Mouse (Mus musculus): Measurements from ENCODE around the gene Cebpb. TPM values are rescaled to one million over a fixed set of nuclear protein-coding genes. Genes with fewer than 3 reads are reported as not detected.

The Cebpb gene
- polyA plus RNA-seq, 1 experiment from 2014 or later, result 3.6 TPM

- Histone ChIP-seq H3K27me3 (ENCODE audit: control insufficient read depth, insufficient read depth, low read length) (peaks cover 11% of the 10 kb centered on the region), H3K4me1 (replicated peaks; ENCODE audit: control insufficient read depth, insufficient read depth, low read length) (no peaks in the 10 kb centered on the region), H3K9me3 (ENCODE audit: control insufficient read depth, low read length) (no peaks in the 10 kb centered on the region), H3K27ac (no peak overlapping the region), H3K9ac (no peak overlapping the region), H3K4me3 (replicated peaks; ENCODE audit: low read length) (no peak overlapping the region), H3K36me3 (replicated peaks; ENCODE audit: control insufficient read depth, insufficient read depth) (no peaks in the 10 kb centered on the region), H3K4me2 (replicated peaks) (no peak overlapping the region)
- ATAC-seq (ENCODE audit: low FRiP score) (no peak), DNase-seq (ENCODE audit: low spot score) (no peak)
- 88% methylated on average over 7 of the region's 7 CpGs for WGBS
Measured at GRCm38 (mm10) chr2:167696143-167696542, 7.4 kb downstream of the Cebpb start.

GRCm38 (mm10) chr2:167697902-167698301 lies 9.2 kb downstream of the Cebpb start:
- DNase-seq (ENCODE audit: low spot score) (no peak), ATAC-seq (ENCODE audit: low FRiP score) (no peak)
- 68% methylated on average over 5 of the region's 5 CpGs for WGBS
- Histone ChIP-seq H3K4me2 (replicated peaks) (no peak overlapping the region), H3K36me3 (replicated peaks; ENCODE audit: control insufficient read depth, insufficient read depth) (no peaks in the 10 kb centered on the region), H3K9ac (no peak overlapping the region), H3K27ac (no peak overlapping the region), H3K4me1 (replicated peaks; ENCODE audit: control insufficient read depth, insufficient read depth, low read length) (no peaks in the 10 kb centered on the region), H3K27me3 (ENCODE audit: control insufficient read depth, insufficient read depth, low read length) (no peaks in the 10 kb centered on the region), H3K4me3 (replicated peaks; ENCODE audit: low read length) (no peak overlapping the region), H3K9me3 (ENCODE audit: control insufficient read depth, low read length) (no peaks in the 10 kb centered on the region)

GRCm38 (mm10) chr2:167700018-167700417 lies 11.3 kb downstream of the Cebpb start:
- H3K36me3 ChIP-seq (replicated peaks; ENCODE audit: control insufficient read depth, insufficient read depth), result no peaks in the 10 kb centered on the region
- no peaks in the 10 kb centered on the region for H3K9me3 ChIP-seq (ENCODE audit: control insufficient read depth, low read length)
- no peak overlapping the region for H3K4me3 ChIP-seq (replicated peaks; ENCODE audit: low read length)
- H3K4me2 ChIP-seq (replicated peaks), result no peak overlapping the region
- no peak for ATAC-seq (ENCODE audit: low FRiP score)
- no peaks in the 10 kb centered on the region for H3K4me1 ChIP-seq (replicated peaks; ENCODE audit: control insufficient read depth, insufficient read depth, low read length)
- no peaks in the 10 kb centered on the region for H3K27me3 ChIP-seq (ENCODE audit: control insufficient read depth, insufficient read depth, low read length)
- no peak for DNase-seq (ENCODE audit: low spot score)
- no peak overlapping the region for H3K27ac ChIP-seq
- 78% methylated on average over 5 of the region's 5 CpGs for WGBS
- H3K9ac ChIP-seq, result no peak overlapping the region

GRCm38 (mm10) chr2:167701472-167701871 lies 12.8 kb downstream of the Cebpb start:
- Histone ChIP-seq H3K27ac (no peak overlapping the region), H3K4me3 (replicated peaks; ENCODE audit: low read length) (no peak overlapping the region), H3K9ac (no peak overlapping the region), H3K4me2 (replicated peaks) (no peak overlapping the region), H3K27me3 (ENCODE audit: control insufficient read depth, insufficient read depth, low read length) (no peaks in the 10 kb centered on the region), H3K4me1 (replicated peaks; ENCODE audit: control insufficient read depth, insufficient read depth, low read length) (no peaks in the 10 kb centered on the region), H3K9me3 (ENCODE audit: control insufficient read depth, low read length) (no peaks in the 10 kb centered on the region), H3K36me3 (replicated peaks; ENCODE audit: control insufficient read depth, insufficient read depth) (no peaks in the 10 kb centered on the region)
- WGBS, result 72% methylated on average over 5 of the region's 5 CpGs
- ATAC-seq (ENCODE audit: low FRiP score) (no peak), DNase-seq (ENCODE audit: low spot score) (no peak)

GRCm38 (mm10) chr2:167702126-167702525 lies 13.4 kb downstream of the Cebpb start:
- ATAC-seq (ENCODE audit: low FRiP score), result no peak
- Histone ChIP-seq H3K27ac (no peak overlapping the region), H3K36me3 (replicated peaks; ENCODE audit: control insufficient read depth, insufficient read depth) (no peaks in the 10 kb centered on the region), H3K4me2 (replicated peaks) (no peak overlapping the region), H3K9ac (no peak overlapping the region), H3K9me3 (ENCODE audit: control insufficient read depth, low read length) (no peaks in the 10 kb centered on the region), H3K4me3 (replicated peaks; ENCODE audit: low read length) (no peak overlapping the region), H3K27me3 (ENCODE audit: control insufficient read depth, insufficient read depth, low read length) (no peaks in the 10 kb centered on the region), H3K4me1 (replicated peaks; ENCODE audit: control insufficient read depth, insufficient read depth, low read length) (no peaks in the 10 kb centered on the region)
- DNase-seq (ENCODE audit: low spot score), result no peak
- WGBS, result 80% methylated on average over 6 of the region's 6 CpGs

GRCm38 (mm10) chr2:167704409-167704808 lies 15.7 kb downstream of the Cebpb start:
- no peak overlapping the region for H3K9ac ChIP-seq
- WGBS, result 87% methylated on average over 4 of the region's 4 CpGs
- no peaks in the 10 kb centered on the region for H3K36me3 ChIP-seq (replicated peaks; ENCODE audit: control insufficient read depth, insufficient read depth)
- H3K4me2 ChIP-seq (replicated peaks), result no peak overlapping the region
- H3K4me3 ChIP-seq (replicated peaks; ENCODE audit: low read length), result no peak overlapping the region
- no peak for DNase-seq (ENCODE audit: low spot score)
- H3K27ac ChIP-seq, result no peak overlapping the region
- no peaks in the 10 kb centered on the region for H3K9me3 ChIP-seq (ENCODE audit: control insufficient read depth, low read length)
- H3K4me1 ChIP-seq (replicated peaks; ENCODE audit: control insufficient read depth, insufficient read depth, low read length), result no peaks in the 10 kb centered on the region
- H3K27me3 ChIP-seq (ENCODE audit: control insufficient read depth, insufficient read depth, low read length), result no peaks in the 10 kb centered on the region
- ATAC-seq (ENCODE audit: low FRiP score), result no peak

- H3K4me2 ChIP-seq (replicated peaks), result no peak overlapping the region
- no peaks in the 10 kb centered on the region for H3K4me1 ChIP-seq (replicated peaks; ENCODE audit: control insufficient read depth, insufficient read depth, low read length)
- H3K27me3 ChIP-seq (ENCODE audit: control insufficient read depth, insufficient read depth, low read length), result no peaks in the 10 kb centered on the region
- ATAC-seq (ENCODE audit: low FRiP score), result no peak
- no peak overlapping the region for H3K9ac ChIP-seq
- no peaks in the 10 kb centered on the region for H3K9me3 ChIP-seq (ENCODE audit: control insufficient read depth, low read length)
- no peak for DNase-seq (ENCODE audit: low spot score)
- 71% methylated on average over 11 of the region's 11 CpGs for WGBS
- no peaks in the 10 kb centered on the region for H3K36me3 ChIP-seq (replicated peaks; ENCODE audit: control insufficient read depth, insufficient read depth)
- H3K27ac ChIP-seq, result no peak overlapping the region
- no peak overlapping the region for H3K4me3 ChIP-seq (replicated peaks; ENCODE audit: low read length)
Measured at GRCm38 (mm10) chr2:167706183-167706939, 17.6 kb downstream of the Cebpb start.

- H3K4me1 ChIP-seq (replicated peaks; ENCODE audit: control insufficient read depth, insufficient read depth, low read length), result no peaks in the 10 kb centered on the region
- H3K27ac ChIP-seq, result no peak overlapping the region
- no peaks in the 10 kb centered on the region for H3K9me3 ChIP-seq (ENCODE audit: control insufficient read depth, low read length)
- DNase-seq (ENCODE audit: low spot score) (no peak), ATAC-seq (ENCODE audit: low FRiP score) (no peak)
- H3K4me3 ChIP-seq (replicated peaks; ENCODE audit: low read length), result no peak overlapping the region
- H3K36me3 ChIP-seq (replicated peaks; ENCODE audit: control insufficient read depth, insufficient read depth), result no peaks in the 10 kb centered on the region
- WGBS, result 69% methylated on average over 15 of the region's 15 CpGs
- no peak overlapping the region for H3K4me2 ChIP-seq (replicated peaks)
- H3K9ac ChIP-seq, result no peak overlapping the region
- H3K27me3 ChIP-seq (ENCODE audit: control insufficient read depth, insufficient read depth, low read length), result no peaks in the 10 kb centered on the region
Measured at GRCm38 (mm10) chr2:167708373-167708772, 19.7 kb downstream of the Cebpb start.

GRCm38 (mm10) chr2:167709969-167710368 lies 21.3 kb downstream of the Cebpb start:
- WGBS, result 72% methylated on average over 6 of the region's 6 CpGs
- H3K9ac ChIP-seq, result no peak overlapping the region
- H3K4me2 ChIP-seq (replicated peaks), result no peak overlapping the region
- H3K4me3 ChIP-seq (replicated peaks; ENCODE audit: low read length), result no peak overlapping the region
- no peaks in the 10 kb centered on the region for H3K36me3 ChIP-seq (replicated peaks; ENCODE audit: control insufficient read depth, insufficient read depth)
- H3K27ac ChIP-seq, result no peak overlapping the region
- no peaks in the 10 kb centered on the region for H3K9me3 ChIP-seq (ENCODE audit: control insufficient read depth, low read length)
- no peaks in the 10 kb centered on the region for H3K27me3 ChIP-seq (ENCODE audit: control insufficient read depth, insufficient read depth, low read length)
- no peaks in the 10 kb centered on the region for H3K4me1 ChIP-seq (replicated peaks; ENCODE audit: control insufficient read depth, insufficient read depth, low read length)
- no peak for DNase-seq (ENCODE audit: low spot score)
- no peak for ATAC-seq (ENCODE audit: low FRiP score)

- ATAC-seq (ENCODE audit: low FRiP score) (no peak), DNase-seq (ENCODE audit: low spot score) (no peak)
- no peak overlapping the region for H3K9ac ChIP-seq
- 58% methylated on average over 6 of the region's 6 CpGs for WGBS
- H3K9me3 ChIP-seq (ENCODE audit: control insufficient read depth, low read length), result no peaks in the 10 kb centered on the region
- no peak overlapping the region for H3K27ac ChIP-seq
- H3K36me3 ChIP-seq (replicated peaks; ENCODE audit: control insufficient read depth, insufficient read depth), result no peaks in the 10 kb centered on the region
- H3K27me3 ChIP-seq (ENCODE audit: control insufficient read depth, insufficient read depth, low read length), result no peaks in the 10 kb centered on the region
- H3K4me2 ChIP-seq (replicated peaks), result no peak overlapping the region
- no peaks in the 10 kb centered on the region for H3K4me1 ChIP-seq (replicated peaks; ENCODE audit: control insufficient read depth, insufficient read depth, low read length)
- no peak overlapping the region for H3K4me3 ChIP-seq (replicated peaks; ENCODE audit: low read length)
Measured at GRCm38 (mm10) chr2:167710574-167710973, 21.9 kb downstream of the Cebpb start.

Measured in hindbrain, embryonic 14.5 days (tissue).